Mouse (Mus musculus): ENCODE results near the gene St6galnac3.
A peak's percentile ranks its signal among the peaks of the same experiment; 100 is the strongest.

St6galnac3 gene

DNA sequence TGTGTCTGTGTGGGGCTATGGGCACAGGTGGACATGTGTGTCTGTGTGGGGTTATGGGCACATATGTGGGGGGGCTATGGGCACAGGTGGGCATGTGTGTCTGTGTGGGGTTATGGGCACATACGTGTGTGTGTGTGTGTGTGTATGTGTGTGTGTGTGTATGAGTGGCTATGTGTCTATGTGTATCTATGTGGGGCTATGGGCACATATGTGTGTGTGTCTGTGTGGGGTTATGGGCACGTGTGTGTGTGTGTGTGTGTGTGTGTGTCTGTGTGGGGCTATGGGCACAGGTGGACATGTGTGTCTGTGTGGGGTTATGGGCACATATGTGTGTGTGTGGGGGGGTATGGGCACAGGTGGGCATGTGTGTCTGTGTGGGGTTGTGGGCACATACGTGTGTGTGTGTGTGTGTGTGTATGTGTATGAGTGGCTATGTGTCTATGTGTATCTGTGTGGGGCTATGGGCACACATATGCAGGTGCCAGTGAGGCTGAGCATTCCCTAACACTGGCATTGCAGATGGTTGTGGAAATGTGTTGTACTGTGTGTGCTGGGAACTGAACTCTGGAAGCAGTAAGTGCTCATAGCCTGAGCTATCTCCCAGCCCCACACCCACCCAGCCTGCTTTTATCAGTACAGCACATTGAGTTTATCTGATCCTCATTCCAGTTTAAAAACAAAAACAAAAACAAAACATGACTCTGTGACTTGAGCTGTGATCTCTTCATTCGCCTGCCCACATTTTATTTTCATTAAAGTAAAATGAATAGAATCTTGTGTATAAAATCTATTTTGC is 8.6 kb upstream of the St6galnac3 start:
- DNase-seq (ENCODE audit: low spot score) = no peak

GRCm38 (mm10) chr3:153732749-153733148 is 7.8 kb upstream of the St6galnac3 start:
- DNase-seq (ENCODE audit: low spot score) = no peak

GRCm38 (mm10) chr3:153732035-153732434 is 7.1 kb upstream of the St6galnac3 start:
- no peak for DNase-seq (ENCODE audit: low spot score)

- DNase-seq (ENCODE audit: low spot score) = no peak
Observed at GRCm38 (mm10) chr3:153728577-153728976, 3.6 kb upstream of the St6galnac3 start.

DNA sequence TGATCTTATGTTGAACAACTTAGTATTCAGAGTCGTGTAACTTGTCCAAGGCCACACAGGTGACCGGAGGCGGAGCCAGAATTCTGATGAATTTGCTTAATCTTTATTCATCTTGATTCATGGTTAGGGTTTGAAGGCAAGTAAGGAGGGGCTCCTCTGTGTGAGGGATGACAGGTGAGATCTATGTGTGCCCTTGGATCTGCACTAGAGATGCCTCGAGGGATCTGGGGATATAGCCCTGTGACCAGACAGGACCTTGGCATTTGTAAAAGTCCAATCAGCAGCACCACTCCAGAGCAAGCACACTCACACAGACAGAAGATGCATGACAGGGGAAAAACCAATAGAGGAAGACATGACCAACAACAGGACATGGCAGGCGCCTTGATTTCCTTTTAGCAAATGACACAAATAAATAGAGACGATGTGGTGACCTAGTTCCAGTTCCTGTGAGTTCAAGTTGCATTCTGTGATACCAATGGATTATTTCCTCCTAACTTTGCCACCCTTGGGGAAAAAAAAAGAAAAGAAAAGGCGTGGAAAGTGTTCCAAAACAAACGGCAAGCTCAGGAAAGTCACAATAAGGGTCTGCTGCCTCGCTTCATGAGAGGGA is 1.4 kb downstream of the St6galnac3 start:
- DNase-seq (ENCODE audit: low spot score) = no peak

DNA sequence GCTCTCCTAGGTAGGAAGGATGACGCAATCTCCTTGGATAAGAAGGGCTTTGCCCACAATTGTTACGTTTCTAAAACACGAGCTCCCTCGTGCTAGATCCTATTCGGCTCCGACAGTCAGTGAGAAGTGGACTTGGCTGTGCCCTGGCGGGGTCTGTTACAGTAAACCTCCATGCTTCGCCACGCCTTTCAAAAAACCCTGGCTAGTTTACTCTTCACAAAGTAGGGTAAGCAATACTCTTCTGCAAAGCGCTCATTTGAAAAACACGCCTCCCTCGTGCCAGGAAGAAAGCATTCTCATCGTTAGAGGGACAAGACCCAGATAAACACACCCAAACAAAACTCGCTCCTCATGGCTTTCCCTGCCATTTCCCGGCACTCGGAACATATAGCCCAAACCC is 3.4 kb downstream of the St6galnac3 start:
- DNase-seq (ENCODE audit: low spot score) = no peak

- no peak for DNase-seq (ENCODE audit: low spot score)
Observed at GRCm38 (mm10) chr3:153720922-153721321, 4.1 kb downstream of the St6galnac3 start.

DNA sequence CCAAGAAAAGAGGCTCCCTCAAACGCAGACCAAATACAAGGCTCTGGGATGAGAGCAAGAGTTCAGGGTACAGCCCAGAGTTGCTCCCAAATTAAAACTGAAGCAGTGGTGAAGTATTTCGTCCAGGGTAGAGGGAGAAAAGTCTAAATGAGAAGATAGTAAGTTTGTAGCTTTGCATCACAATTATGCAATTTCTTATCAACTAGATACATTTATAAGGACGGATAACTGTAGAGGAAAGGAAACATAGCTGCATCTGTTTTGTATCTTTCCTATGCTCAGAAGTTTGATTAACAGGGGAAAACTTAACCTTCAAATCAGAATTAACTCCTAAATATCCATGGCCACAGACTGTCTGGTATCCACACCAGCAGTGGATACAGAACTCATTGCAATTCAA is 4.7 kb downstream of the St6galnac3 start:
- no peak for DNase-seq (ENCODE audit: low spot score)

DNA sequence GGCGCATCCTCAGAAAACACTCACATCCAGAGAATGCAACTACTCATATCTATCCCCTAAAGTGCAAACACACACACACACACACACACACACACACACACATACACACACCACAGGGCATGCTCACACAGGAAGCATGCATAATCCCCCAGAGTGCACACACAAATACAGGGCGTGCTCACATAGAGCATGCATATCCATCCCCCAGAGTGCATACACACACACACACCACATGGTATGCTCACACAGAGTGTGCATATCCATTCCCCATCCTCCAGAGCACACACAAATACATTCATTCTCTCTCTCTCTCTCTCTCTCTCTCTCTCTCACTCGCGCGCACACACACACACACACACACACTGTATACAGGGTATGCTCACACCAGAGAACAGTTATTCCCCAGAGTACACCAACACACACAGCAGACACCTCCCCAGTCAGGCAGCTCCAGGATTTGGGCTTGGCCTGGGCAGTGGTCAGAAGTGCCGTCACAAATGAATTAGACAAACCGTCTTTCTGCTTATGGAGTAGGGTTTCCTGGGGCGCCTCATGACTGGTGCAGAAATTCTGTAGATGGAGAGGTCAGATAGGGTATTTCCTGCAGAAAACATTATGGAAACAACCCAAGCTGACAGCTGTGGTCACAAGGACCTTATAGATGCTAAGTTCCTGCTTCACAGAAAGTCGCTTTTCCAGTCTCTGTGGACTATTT is 5.6 kb downstream of the St6galnac3 start:
- DNase-seq (ENCODE audit: low spot score) = no peak

GRCm38 (mm10) chr3:153718724-153719123 is 6.2 kb downstream of the St6galnac3 start:
- DNase-seq (ENCODE audit: low spot score) = no peak

DNA sequence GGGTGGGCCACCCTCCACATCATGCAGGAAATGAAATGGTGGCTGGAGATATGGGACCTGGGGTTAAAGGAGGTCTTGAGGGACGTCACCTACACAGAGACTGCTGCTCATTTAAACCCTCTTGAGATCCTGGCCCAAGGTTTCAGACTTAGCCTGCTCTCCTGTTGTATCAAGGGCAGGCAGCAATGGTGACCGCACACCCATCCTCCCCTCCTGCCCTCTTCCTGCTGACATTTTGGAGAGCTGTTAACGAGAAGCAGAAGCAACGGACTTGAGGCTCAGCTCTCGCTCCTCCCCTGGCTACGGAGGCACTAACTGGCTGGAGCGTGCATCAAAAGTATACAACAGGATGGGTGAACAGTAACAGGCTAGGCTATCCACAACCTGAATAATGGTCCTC is 7.2 kb downstream of the St6galnac3 start:
- no peak for DNase-seq (ENCODE audit: low spot score)

GRCm38 (mm10) chr3:153715646-153716045 is 9.3 kb downstream of the St6galnac3 start:
- peak; percentile 62 for DNase-seq (ENCODE audit: low spot score)

- no peak for DNase-seq (ENCODE audit: low spot score)
Observed at GRCm38 (mm10) chr3:153710545-153710944, 14.4 kb downstream of the St6galnac3 start.

DNA sequence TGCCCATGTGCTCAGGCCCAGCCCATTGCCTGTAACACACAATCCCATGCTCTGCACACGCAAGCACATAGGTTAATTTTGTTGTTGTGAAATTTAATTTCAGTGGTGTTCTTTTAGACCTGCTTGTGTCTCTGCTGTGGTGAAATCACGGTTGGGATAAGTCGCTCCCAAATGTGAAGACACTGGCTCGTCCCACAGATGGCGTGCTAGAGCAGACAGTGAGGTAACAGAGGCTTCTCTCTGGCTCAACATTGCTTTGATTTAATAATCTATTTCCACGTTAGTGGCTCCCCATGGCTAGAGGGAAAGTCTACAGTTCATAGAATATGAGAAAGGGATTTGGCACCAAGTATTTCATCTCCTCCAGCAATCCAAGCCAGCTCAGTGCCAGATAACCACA is 17.3 kb downstream of the St6galnac3 start:
- no peak for DNase-seq (ENCODE audit: low spot score)

DNA sequence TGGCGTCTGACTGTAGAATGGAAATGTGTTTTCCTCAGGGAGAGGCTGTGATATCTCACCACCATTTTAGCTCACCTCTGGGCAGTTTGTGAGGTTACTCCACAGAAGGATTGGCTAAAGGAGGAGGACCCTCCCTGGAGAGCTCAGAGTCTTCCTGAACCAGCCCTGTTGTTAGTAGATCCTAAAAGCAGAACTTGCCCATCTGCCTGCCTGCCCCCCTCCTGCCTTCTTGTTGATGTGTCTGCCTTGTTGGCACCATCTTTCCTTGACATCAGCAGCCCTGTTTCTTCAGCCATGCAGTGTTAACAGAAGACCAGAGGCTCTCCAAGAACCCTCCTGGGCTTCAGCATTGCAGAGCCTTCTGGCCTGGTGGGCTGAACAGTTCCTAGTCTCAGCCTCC is 18.1 kb downstream of the St6galnac3 start:
- no peak for DNase-seq (ENCODE audit: low spot score)

DNA sequence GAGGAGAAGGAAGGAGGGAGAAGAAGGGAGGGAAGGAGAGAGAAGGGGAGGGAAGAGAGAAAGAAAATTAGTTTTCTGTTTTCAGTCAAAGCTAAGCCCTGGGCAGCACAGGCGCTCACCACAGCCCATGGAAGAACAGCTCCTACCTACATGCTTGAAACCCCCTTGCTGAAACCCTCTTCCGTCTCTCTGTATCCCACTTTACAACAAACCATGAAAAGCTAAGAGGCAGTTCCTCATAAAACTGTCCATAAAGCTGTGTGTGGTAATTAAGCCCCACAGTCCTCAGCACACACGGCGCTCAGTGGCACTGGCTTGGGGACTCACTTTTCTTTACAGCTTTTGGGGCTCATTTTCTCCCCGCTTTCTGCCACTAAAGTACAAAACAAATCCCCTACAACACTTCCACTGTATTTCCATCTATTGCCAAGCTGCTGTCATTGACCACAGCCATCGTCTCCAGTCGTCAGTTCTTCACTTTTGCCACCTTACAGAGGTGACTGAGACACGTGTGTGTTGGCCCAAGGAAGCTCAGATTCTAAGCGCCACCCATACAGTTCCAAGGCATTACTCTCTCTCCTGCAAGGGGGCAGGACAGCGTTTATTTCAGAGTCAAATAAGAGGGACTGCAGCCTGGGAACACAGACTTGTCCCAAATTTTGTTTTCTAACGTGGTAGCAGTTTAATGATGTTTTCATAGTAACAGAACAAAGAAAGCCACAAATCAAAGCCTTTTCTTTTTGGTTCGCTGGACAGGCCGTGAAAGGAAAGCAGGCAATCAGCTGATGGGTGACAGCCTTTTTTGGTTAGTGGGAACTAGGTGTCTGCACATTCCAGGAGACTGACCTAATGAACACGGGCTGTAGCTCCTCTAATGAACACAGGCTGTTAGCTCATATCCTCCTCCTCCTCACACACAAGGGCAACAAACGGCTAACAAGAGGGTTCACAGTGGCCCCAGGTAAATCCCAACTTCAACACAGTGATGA is 22.9 kb downstream of the St6galnac3 start:
- DNase-seq (ENCODE audit: low spot score) = no peak

- no peak for DNase-seq (ENCODE audit: low spot score)
Observed at GRCm38 (mm10) chr3:153701172-153701571, 23.8 kb downstream of the St6galnac3 start.

DNA sequence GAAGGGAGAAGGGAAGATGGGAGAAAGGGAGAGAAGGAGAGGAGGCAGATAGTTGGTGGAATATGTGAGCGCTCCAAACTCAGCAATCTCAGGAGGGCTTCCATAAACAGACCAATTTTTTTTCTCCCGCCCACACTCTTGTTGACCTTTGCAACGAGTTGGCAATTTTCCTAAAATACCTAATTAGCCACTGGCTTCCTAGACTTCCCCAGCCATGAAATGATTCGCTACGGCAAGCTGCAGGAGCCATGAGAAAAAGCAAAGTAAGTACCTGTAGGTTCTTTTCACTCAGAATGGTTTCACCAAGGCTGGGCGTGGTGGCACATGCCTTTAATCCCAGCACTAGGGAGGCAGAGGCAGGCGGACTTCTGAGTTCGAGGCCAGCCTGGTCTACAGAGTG is 25.9 kb downstream of the St6galnac3 start:
- no peak for DNase-seq (ENCODE audit: low spot score)

DNA sequence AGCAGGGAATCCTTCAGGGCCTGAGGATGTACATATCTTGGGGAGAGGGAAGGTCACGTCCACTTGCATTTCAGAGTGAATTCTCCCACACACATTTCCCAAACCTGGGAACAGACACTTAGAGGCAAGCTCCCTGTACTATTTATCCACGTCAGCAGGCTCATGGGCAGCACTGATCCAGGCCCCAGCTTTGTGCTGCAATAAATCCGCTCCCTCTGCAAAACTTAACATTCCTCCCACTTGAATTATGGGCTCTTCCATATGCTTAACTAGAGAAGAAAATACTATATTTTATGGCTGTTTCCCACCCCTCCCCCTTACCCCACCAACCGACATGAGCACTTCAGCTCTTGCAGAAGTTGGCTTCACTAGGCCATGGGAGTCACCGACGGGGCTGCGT is 32.0 kb downstream of the St6galnac3 start:
- DNase-seq (ENCODE audit: low spot score) = peak; percentile 47

DNA sequence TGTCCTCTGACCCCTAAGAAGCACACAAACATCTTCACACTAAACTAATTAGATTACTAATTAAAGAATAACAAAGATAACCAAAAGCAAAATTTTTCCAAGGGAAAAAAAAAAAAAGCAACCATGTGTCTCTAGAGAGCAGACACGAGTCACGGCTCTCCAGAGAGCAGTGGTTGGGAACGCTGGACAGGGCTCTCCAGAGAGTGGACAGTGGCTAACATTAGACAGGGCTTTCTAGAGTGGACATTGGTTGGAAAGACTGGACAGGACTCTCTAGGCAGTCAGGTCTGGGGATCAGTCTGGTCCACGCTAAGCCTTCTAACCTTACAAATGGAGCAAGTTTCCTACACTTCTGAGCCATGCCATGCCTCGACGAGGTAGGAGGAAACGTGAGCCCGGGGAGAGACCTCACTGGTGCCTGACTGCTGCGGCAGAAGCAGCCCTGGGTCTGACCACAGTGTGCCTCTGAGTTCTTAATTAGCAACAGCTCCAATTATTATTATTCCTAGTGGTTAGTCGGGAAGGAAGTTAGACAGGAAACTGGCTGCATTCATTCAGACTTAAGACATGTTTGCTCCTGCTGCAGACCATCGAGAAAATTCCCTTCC is 32.7 kb downstream of the St6galnac3 start:
- DNase-seq (ENCODE audit: low spot score) = peak; percentile 38

DNA sequence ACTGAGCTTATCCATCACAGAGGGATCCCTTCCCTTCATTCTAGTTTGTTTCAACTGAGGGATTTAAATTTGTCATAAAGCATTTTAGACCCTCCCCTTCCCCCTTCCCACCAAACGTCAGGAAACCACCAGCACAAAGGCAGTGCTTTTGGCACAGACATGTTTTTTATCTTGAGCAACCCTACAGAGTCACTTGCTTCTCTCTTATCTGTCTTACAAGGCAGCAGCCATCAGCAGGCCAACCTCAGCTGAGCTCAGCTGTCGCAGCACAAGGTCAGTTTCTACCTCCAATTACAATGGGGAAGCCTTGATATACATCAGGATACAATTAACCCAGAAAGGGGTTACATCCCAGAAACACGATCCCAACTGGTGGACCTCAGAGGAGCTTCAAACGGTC is 33.4 kb downstream of the St6galnac3 start:
- DNase-seq (ENCODE audit: low spot score) = no peak
